Mouse (Mus musculus) myocyte (in vitro differentiated cells): ENCODE results near the gene Fabp1. TPM values are rescaled to one million over a fixed set of nuclear protein-coding genes. Genes with fewer than 3 reads are reported as not detected.

Experiments
- H3K27me3 ChIP-seq: one replicate; pipeline ENCODE4 v1.6.1; 2011; ENCODE audit not compliant: control insufficient read depth, insufficient read depth, insufficient read length
- H3K36me3 ChIP-seq: one replicate; pipeline ENCODE4 v1.6.1; 2011; ENCODE audit not compliant: control insufficient read depth, insufficient read depth
- H3K4me2 ChIP-seq: one replicate; pipeline ENCODE4 v1.6.1; 2011; ENCODE audit warnings: low read depth, control low read depth
- H3K4me3 ChIP-seq: one replicate; pipeline ENCODE4 v1.5.1; 2011; ENCODE audit warnings: mild to moderate bottlenecking, control low read depth, moderate library complexity
- H3K79me2 ChIP-seq: one replicate; pipeline ENCODE4 v1.6.1; 2011; ENCODE audit not compliant: control insufficient read depth, insufficient read depth
- H3ac ChIP-seq: one replicate; pipeline ENCODE4 v1.6.1; 2011; ENCODE audit not compliant: control insufficient read depth, insufficient read length
- CEBPB ChIP-seq: IDR thresholded peaks from 2 replicates; pipeline ENCODE4 v1.6.1; 2011; ENCODE audit warnings: mild to moderate bottlenecking, moderate library complexity; ENCODE audit not compliant: poor library complexity, insufficient read depth, severe bottlenecking
- E2F4 ChIP-seq: IDR thresholded peaks from one replicate; pipeline ENCODE4 v1.6.1; 2011; ENCODE audit warnings: mild to moderate bottlenecking, control low read depth, moderate library complexity; ENCODE audit not compliant: insufficient read depth
- MAX ChIP-seq: IDR thresholded peaks from one replicate; pipeline ENCODE4 v1.6.1; 2011; ENCODE audit warnings: low read depth, mild to moderate bottlenecking, control low read depth
- MYOD1 ChIP-seq, 3 experiments: IDR thresholded peaks; one replicate each; pipeline ENCODE4 v1.6.1; 2011; ENCODE audit warnings: control low read depth in 2 of 3, low read depth in 2 of 3, mild to moderate bottlenecking in 2 of 3, moderate library complexity in 1 of 3; ENCODE audit not compliant: insufficient read length in 2 of 3, control insufficient read depth in 1 of 3
- MYOG ChIP-seq, 3 experiments: IDR thresholded peaks; one replicate each; pipeline ENCODE4 v1.6.1; 2011; ENCODE audit warnings: control low read depth in 2 of 3, low read depth in 2 of 3, mild to moderate bottlenecking in 2 of 3; ENCODE audit not compliant: insufficient read length in 2 of 3, control insufficient read depth in 1 of 3, insufficient read depth in 1 of 3
- POLR2A ChIP-seq: IDR thresholded peaks from one replicate; pipeline ENCODE4 v1.6.1; 2011; ENCODE audit warnings: low read depth, mild to moderate bottlenecking, control low read depth, moderate library complexity; ENCODE audit not compliant: insufficient read length
- POLR2AphosphoS2 ChIP-seq: IDR thresholded peaks from one replicate; pipeline ENCODE4 v1.6.1; 2011; ENCODE audit warnings: low read depth, control low read depth; ENCODE audit not compliant: insufficient read length
- REST ChIP-seq: IDR thresholded peaks from one replicate; pipeline ENCODE4 v1.6.1; 2011; ENCODE audit warnings: mild to moderate bottlenecking, control low read depth, moderate library complexity; ENCODE audit not compliant: insufficient read depth, insufficient read length
- SRF ChIP-seq: IDR thresholded peaks from one replicate; pipeline ENCODE4 v1.6.1; 2011; ENCODE audit warnings: low read depth; ENCODE audit not compliant: control insufficient read depth, insufficient read length
- TCF12 ChIP-seq: IDR thresholded peaks from one replicate; pipeline ENCODE4 v1.6.1; 2011; ENCODE audit warnings: mild to moderate bottlenecking, control low read depth; ENCODE audit not compliant: poor library complexity, insufficient read depth, severe bottlenecking
- TCF3 ChIP-seq: IDR thresholded peaks from one replicate; pipeline ENCODE4 v1.6.1; 2011; ENCODE audit warnings: low read depth, control low read depth; ENCODE audit not compliant: insufficient read length
- USF1 ChIP-seq: IDR thresholded peaks from one replicate; pipeline ENCODE4 v1.6.1; 2011; ENCODE audit warnings: low read depth, mild to moderate bottlenecking, control low read depth, moderate library complexity
- polyA plus RNA-seq: library from polyadenylated mRNA; unstranded; fragments of >200 nt; fragmentation: generic; extraction: Trizol; gene quantifications from one replicate; pipeline ENCODE4 v1.2.1, GENCODE M21; 2012; ENCODE audit warnings: missing spikeins

Gene Fabp1
- polyA plus RNA-seq, 1 experiment: not detected

- H3K4me2 ChIP-seq: no peak overlapping the region
- peaks cover 16% of the 10 kb centered on the region for H3K79me2 ChIP-seq
- no peak overlapping the region for H3K4me3 ChIP-seq
- H3K36me3 ChIP-seq: no peaks in the 10 kb centered on the region
- H3K27me3 ChIP-seq: no peaks in the 10 kb centered on the region
- no peak for TF ChIP-seq MYOD1 (IDR thresholded peaks at IDR 0.05; ENCODE audit: control insufficient read depth in 1 of 3, insufficient read length in 2 of 3, low read depth in 2 of 3)
- TF ChIP-seq CEBPB: no peak
- no peak for TF ChIP-seq TCF12
- no peak for TF ChIP-seq REST
- no peak for TF ChIP-seq POLR2AphosphoS2
- TF ChIP-seq USF1: no peak
- TF ChIP-seq TCF3: no peak
- no peak for TF ChIP-seq MYOG (IDR thresholded peaks at IDR 0.05; ENCODE audit: control insufficient read depth in 1 of 3, insufficient read depth in 1 of 3, insufficient read length in 2 of 3, low read depth in 2 of 3)
- TF ChIP-seq E2F4: no peak
- TF ChIP-seq MAX: no peak
- TF ChIP-seq SRF: no peak
- no peak for TF ChIP-seq POLR2A
- H3ac ChIP-seq: no peak overlapping the region
These were observed 48.8 kb downstream of the Fabp1 start for GRCm38 (mm10) chr6:71248420-71248819.

- no peak overlapping the region for H3ac ChIP-seq
- H3K4me3 ChIP-seq: no peak overlapping the region
- no peak overlapping the region for H3K4me2 ChIP-seq
- H3K36me3 ChIP-seq: no peaks in the 10 kb centered on the region
- H3K27me3 ChIP-seq: no peaks in the 10 kb centered on the region
- TF ChIP-seq E2F4 (no peak), SRF (no peak), TCF12 (no peak), POLR2A (no peak), REST (no peak), USF1 (no peak), TCF3 (no peak), POLR2AphosphoS2 (no peak), MAX (no peak), MYOD1 (IDR thresholded peaks at IDR 0.05; ENCODE audit: control insufficient read depth in 1 of 3, insufficient read length in 2 of 3, low read depth in 2 of 3) (no peak), CEBPB (no peak), MYOG (IDR thresholded peaks at IDR 0.05; ENCODE audit: control insufficient read depth in 1 of 3, insufficient read depth in 1 of 3, insufficient read length in 2 of 3, low read depth in 2 of 3) (no peak)
- H3K79me2 ChIP-seq: peaks cover 16% of the 10 kb centered on the region
These were observed 50.0 kb downstream of the Fabp1 start for GRCm38 (mm10) chr6:71249615-71250014.

GRCm38 (mm10) chr6:71250951-71251350 is 51.3 kb downstream of the Fabp1 start:
- Histone ChIP-seq H3ac (no peak overlapping the region), H3K79me2 (peaks cover 16% of the 10 kb centered on the region), H3K4me3 (no peak overlapping the region), H3K36me3 (no peaks in the 10 kb centered on the region), H3K27me3 (no peaks in the 10 kb centered on the region), H3K4me2 (peak overlapping the region; percentile 10)
- TF ChIP-seq MYOD1 (IDR thresholded peaks at IDR 0.05; ENCODE audit: control insufficient read depth in 1 of 3, insufficient read length in 2 of 3, low read depth in 2 of 3) (peak; percentile 72 to 88 (median 85)), MYOG (IDR thresholded peaks at IDR 0.05; ENCODE audit: control insufficient read depth in 1 of 3, insufficient read depth in 1 of 3, insufficient read length in 2 of 3, low read depth in 2 of 3) (peak; percentile 56 to 92 (median 90)), TCF12 (peak; percentile 68), CEBPB (no peak)

- H3K27me3 ChIP-seq: no peaks in the 10 kb centered on the region
- no peak overlapping the region for H3ac ChIP-seq
- H3K79me2 ChIP-seq: peaks cover 9% of the 10 kb centered on the region
- no peaks in the 10 kb centered on the region for H3K36me3 ChIP-seq
- H3K4me3 ChIP-seq: no peak overlapping the region
- TF ChIP-seq USF1: no peak
- TF ChIP-seq MYOD1 (IDR thresholded peaks at IDR 0.05; ENCODE audit: control insufficient read depth in 1 of 3, insufficient read length in 2 of 3, low read depth in 2 of 3): no peak
- TF ChIP-seq TCF3: no peak
- no peak for TF ChIP-seq CEBPB
- no peak for TF ChIP-seq SRF
- TF ChIP-seq MAX: no peak
- no peak for TF ChIP-seq POLR2AphosphoS2
- no peak for TF ChIP-seq MYOG (IDR thresholded peaks at IDR 0.05; ENCODE audit: control insufficient read depth in 1 of 3, insufficient read depth in 1 of 3, insufficient read length in 2 of 3, low read depth in 2 of 3)
- no peak for TF ChIP-seq POLR2A
- no peak for TF ChIP-seq E2F4
- no peak for TF ChIP-seq TCF12
- TF ChIP-seq REST: no peak
- H3K4me2 ChIP-seq: no peak overlapping the region
These were observed 54.8 kb downstream of the Fabp1 start for GRCm38 (mm10) chr6:71254456-71254855.

Other genes starting within 250 kb of the Fabp1 start
- gene Foxi3, start 243.3 kb upstream of the Fabp1 start, polyA plus RNA-seq: not detected
- gene Thnsl2, start 55.4 kb upstream of the Fabp1 start, polyA plus RNA-seq: 0.06 TPM
- 18.6 TPM for gene Krcc1, start 71.8 kb downstream of the Fabp1 start, polyA plus RNA-seq
- gene Smyd1, start 122.4 kb downstream of the Fabp1 start, polyA plus RNA-seq: 141 TPM
- gene Cd8b1, start 123.0 kb downstream of the Fabp1 start, polyA plus RNA-seq: not detected
- not detected for gene Cd8a, start 173.6 kb downstream of the Fabp1 start, polyA plus RNA-seq
- gene Rmnd5a, start 240.8 kb downstream of the Fabp1 start, polyA plus RNA-seq: 12.2 TPM